Mouse (Mus musculus) cerebellum, postnatal 14 days (tissue): ENCODE measurements at regions not wholly inside any gene's neighbourhood (a gene's known extent, or its start where the extent isn't known, plus 50 kb on each side); places are given as distances from the start of the nearest gene placed in this dataset.
"Not testable (repeated sequence)": the region's sequence is repeated elsewhere in the genome, so short reads cannot be mapped to it uniquely, and the experiment has no call there.

Experiments
- DNase-seq, 2 experiments: peaks; one replicate each; pipeline ENCODE4 v3.0.0; 2021; ENCODE audit warnings: mixed read lengths in 2 of 2

- DNase-seq, result peak; percentile 80 to 84
Observed at GRCm38 (mm10) chr5:64701780-64702231, 101.4 kb upstream of the Klf3 start.

- not testable (repeated sequence) for DNase-seq
Observed at GRCm38 (mm10) chr5:64702404-64702803, 100.8 kb upstream of the Klf3 start.

- DNase-seq, result peak; percentile 89 to 90
Observed at GRCm38 (mm10) chr5:64703091-64703872, 99.9 kb upstream of the Klf3 start.

- peak; percentile 84 to 86 for DNase-seq
Observed at GRCm38 (mm10) chr5:64704144-64704543, 99.0 kb upstream of the Klf3 start.

GRCm38 (mm10) chr5:64706586-64706985, 96.6 kb upstream of the Klf3 start:
- DNase-seq, result no peak

GRCm38 (mm10) chr5:64709146-64709545, 94.0 kb upstream of the Klf3 start:
- DNase-seq, result no peak

GRCm38 (mm10) chr5:64710236-64710635, 93.0 kb upstream of the Klf3 start:
- DNase-seq, result no peak

GRCm38 (mm10) chr5:64710968-64711367, 92.2 kb upstream of the Klf3 start:
- no peak for DNase-seq

GRCm38 (mm10) chr5:64714221-64714653, 89.0 kb upstream of the Klf3 start:
- DNase-seq, result peak; percentile 56 to 71

- peak; percentile 39 to 62 for DNase-seq
Observed at GRCm38 (mm10) chr5:64714710-64715109, 88.5 kb upstream of the Klf3 start.

GRCm38 (mm10) chr5:64716551-64716950, 86.6 kb upstream of the Klf3 start:
- no peak for DNase-seq

- DNase-seq, result no peak
Observed at GRCm38 (mm10) chr5:64722211-64722610, 81.0 kb upstream of the Klf3 start.

GRCm38 (mm10) chr5:64727847-64728246, 75.3 kb upstream of the Klf3 start:
- no peak for DNase-seq

- no peak for DNase-seq
Observed at GRCm38 (mm10) chr5:64732356-64732755, 70.8 kb upstream of the Klf3 start.

GRCm38 (mm10) chr5:64736985-64737384, 66.2 kb upstream of the Klf3 start:
- no peak for DNase-seq

- DNase-seq, result no peak
Observed at GRCm38 (mm10) chr5:64738096-64738780, 65.0 kb upstream of the Klf3 start.

GRCm38 (mm10) chr5:64738781-64739310, 64.3 kb upstream of the Klf3 start:
- DNase-seq, result no peak

GRCm38 (mm10) chr5:64739311-64740261, 63.6 kb upstream of the Klf3 start:
- no peak for DNase-seq

- no peak for DNase-seq
Observed at GRCm38 (mm10) chr5:64744041-64744440, 59.1 kb upstream of the Klf3 start.

GRCm38 (mm10) chr5:64744455-64744854, 58.7 kb upstream of the Klf3 start:
- DNase-seq, result no peak

- peak in 1 of 2 experiments; percentile 18 for DNase-seq
Observed at GRCm38 (mm10) chr5:64747461-64747860, 55.7 kb upstream of the Klf3 start.

GRCm38 (mm10) chr5:64749415-64750166, 53.6 kb upstream of the Klf3 start:
- no peak for DNase-seq
